Mouse (Mus musculus) midbrain, embryonic 16.5 days (tissue): Measurements from ENCODE around the gene Ttc38. TPM values are rescaled to one million over a fixed set of nuclear protein-coding genes. Genes with fewer than 3 reads are reported as not detected.

Experiments used
- ATAC-seq: fragments of 200-750 bp; cut with Nextera tagmentation; 2 replicates; pipeline ENCODE4 v1.8.0; 2017; ENCODE audit warnings: moderate TSS enrichment
- H3K27ac ChIP-seq: fragments of 300-500 bp; sonication (generic); 2 replicates; pipeline ENCODE4 v1.5.1; 2014; ENCODE audit warnings: mild to moderate bottlenecking, low read length, mixed read lengths
- H3K27me3 ChIP-seq: fragments of 300-500 bp; sonication (generic); 2 replicates; pipeline ENCODE4 v1.6.1; 2014; ENCODE audit warnings: low read depth, low read length, mixed read lengths; ENCODE audit not compliant: control insufficient read depth, insufficient read depth
- H3K36me3 ChIP-seq: fragments of 300-500 bp; sonication (generic); 2 replicates; pipeline ENCODE4 v1.6.1; 2014; ENCODE audit warnings: mild to moderate bottlenecking, low read length, moderate library complexity, mixed read lengths; ENCODE audit not compliant: control insufficient read depth, insufficient read depth
- H3K4me1 ChIP-seq: fragments of 300-500 bp; sonication (generic); 2 replicates; pipeline ENCODE4 v1.6.1; 2014; ENCODE audit warnings: mild to moderate bottlenecking, low read length, mixed read lengths; ENCODE audit not compliant: control insufficient read depth, insufficient read depth
- H3K4me2 ChIP-seq: fragments of 300-500 bp; sonication (generic); 2 replicates; pipeline ENCODE4 v1.6.1; 2014; ENCODE audit warnings: mild to moderate bottlenecking, low read length, mixed read lengths
- H3K4me3 ChIP-seq: fragments of 300-500 bp; sonication (generic); 2 replicates; pipeline ENCODE4 v1.5.1; 2014; ENCODE audit warnings: low read depth, mild to moderate bottlenecking, low read length, moderate library complexity, mixed read lengths
- H3K9ac ChIP-seq: fragments of 300-500 bp; sonication (generic); 2 replicates; pipeline ENCODE4 v1.6.1; 2014; ENCODE audit warnings: low read depth, low read length, mixed read lengths
- H3K9me3 ChIP-seq: fragments of 300-500 bp; sonication (generic); replicated peaks from 2 replicates; pipeline ENCODE4 v1.6.1; 2014; ENCODE audit warnings: mild to moderate bottlenecking, low read length, mixed read lengths; ENCODE audit not compliant: control insufficient read depth, poor library complexity, severe bottlenecking
- WGBS: fragments of 180-500 bp; shearing (Covaris S2); extraction: QIAGEN DNeasy Blood & Tissue Kit; methylation state at CpG from one replicate; pipeline ENCODE4 v1.1.7; 2014; 5-methylcytosine and 5-hydroxymethylcytosine counted together
- polyA plus RNA-seq: library from polyadenylated mRNA; unstranded; fragments of >200 nt; fragmentation: Nextera tagmentation; extraction: Ambion mirVana; gene quantifications from 2 replicates; pipeline ENCODE4 v1.2.1, GENCODE M21; 2015

Gene Ttc38
- polyA plus RNA-seq, 1 experiment from 2014 or later = 2.9 TPM

DNA sequence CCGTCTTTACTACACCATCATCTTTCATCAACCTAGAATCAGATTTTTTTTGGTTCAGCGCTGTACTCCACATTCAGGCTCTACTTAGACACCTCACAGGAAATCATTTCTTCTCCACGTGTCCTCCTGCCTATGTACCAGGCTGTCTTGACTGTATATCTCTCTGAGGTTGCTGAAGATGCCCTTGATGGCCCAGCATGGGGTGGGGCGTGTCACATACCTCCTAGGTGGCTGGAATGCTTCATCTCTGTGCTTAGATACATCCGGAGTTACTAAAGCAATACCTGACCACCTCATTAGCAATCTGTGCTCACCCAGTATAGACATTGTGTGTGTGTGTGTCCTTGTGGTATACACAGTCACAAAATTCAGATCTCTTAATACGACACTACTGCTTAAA is 36.6 kb upstream of the Ttc38 start:
- Histone ChIP-seq H3K4me3 (no peak overlapping the region), H3K27me3 (no peaks in the 10 kb centered on the region), H3K9me3 (no peaks in the 10 kb centered on the region), H3K4me1 (no peaks in the 10 kb centered on the region), H3K27ac (no peak overlapping the region), H3K4me2 (no peak overlapping the region), H3K36me3 (no peaks in the 10 kb centered on the region), H3K9ac (no peak overlapping the region)
- 78% methylated on average over 6 of the region's 6 CpGs for WGBS
- ATAC-seq = no peak

DNA sequence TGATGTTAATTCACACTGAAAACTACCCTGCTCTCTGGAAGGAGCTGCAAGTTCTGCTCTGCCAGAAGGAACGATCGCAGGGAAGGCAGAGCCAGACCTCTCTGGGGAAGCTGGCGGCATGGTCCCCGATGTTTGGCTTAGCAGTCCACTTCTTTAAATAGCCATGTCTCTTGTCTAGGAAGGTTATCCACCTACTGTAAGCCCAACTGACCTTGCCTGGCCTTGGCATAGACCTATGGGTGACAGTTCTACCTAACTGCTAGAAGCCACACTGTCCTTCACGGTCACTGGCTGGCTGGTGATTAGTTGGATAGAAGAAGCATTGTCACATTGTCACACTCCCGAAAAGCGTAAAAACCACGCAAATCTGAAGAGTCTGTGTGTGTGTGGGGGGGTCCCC is 33.4 kb upstream of the Ttc38 start:
- Histone ChIP-seq H3K9me3 (no peaks in the 10 kb centered on the region), H3K27me3 (no peaks in the 10 kb centered on the region), H3K9ac (no peak overlapping the region), H3K4me2 (no peak overlapping the region), H3K4me3 (no peak overlapping the region), H3K4me1 (no peaks in the 10 kb centered on the region), H3K36me3 (no peaks in the 10 kb centered on the region), H3K27ac (no peak overlapping the region)
- no peak for ATAC-seq
- WGBS = 94% methylated on average over 8 of the region's 8 CpGs

- no peaks in the 10 kb centered on the region for H3K9me3 ChIP-seq
- H3K27me3 ChIP-seq = no peaks in the 10 kb centered on the region
- H3K4me2 ChIP-seq = no peak overlapping the region
- ATAC-seq = no peak
- H3K9ac ChIP-seq = no peak overlapping the region
- 75% methylated on average over 2 of the region's 2 CpGs for WGBS
- H3K36me3 ChIP-seq = no peaks in the 10 kb centered on the region
- no peak overlapping the region for H3K27ac ChIP-seq
- no peak overlapping the region for H3K4me3 ChIP-seq
- H3K4me1 ChIP-seq = no peaks in the 10 kb centered on the region
These were observed 29.2 kb upstream of the Ttc38 start for GRCm38 (mm10) chr15:85802931-85803330.

DNA sequence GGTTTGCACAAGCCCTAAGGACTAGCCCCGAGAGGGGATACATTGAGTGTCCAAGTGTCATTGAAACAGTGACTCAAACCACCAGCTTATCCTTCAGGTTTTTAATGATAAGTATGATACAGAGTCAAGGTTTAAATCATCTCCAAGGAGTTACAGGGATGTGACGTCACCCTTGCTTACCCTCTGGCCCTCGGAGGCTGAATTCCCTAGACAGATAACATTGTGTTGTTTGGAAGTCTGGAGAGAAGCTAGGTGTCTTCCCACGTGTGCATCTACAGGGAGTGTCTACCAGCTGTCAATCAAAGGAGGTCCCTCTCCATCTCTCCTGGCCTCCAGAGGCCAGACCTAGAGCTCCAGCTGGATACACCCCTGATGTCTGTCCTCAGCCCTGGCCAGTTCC is 25.2 kb upstream of the Ttc38 start:
- H3K4me2 ChIP-seq = no peak overlapping the region
- H3K4me1 ChIP-seq = peaks cover 9% of the 10 kb centered on the region
- H3K27me3 ChIP-seq = no peaks in the 10 kb centered on the region
- no peaks in the 10 kb centered on the region for H3K9me3 ChIP-seq
- no peak overlapping the region for H3K9ac ChIP-seq
- no peaks in the 10 kb centered on the region for H3K36me3 ChIP-seq
- H3K27ac ChIP-seq = no peak overlapping the region
- 82% methylated on average over 4 of the region's 4 CpGs for WGBS
- ATAC-seq = no peak
- H3K4me3 ChIP-seq = no peak overlapping the region

GRCm38 (mm10) chr15:85807404-85807803 is 24.7 kb upstream of the Ttc38 start:
- Histone ChIP-seq H3K9ac (no peak overlapping the region), H3K9me3 (no peaks in the 10 kb centered on the region), H3K27ac (no peak overlapping the region), H3K4me2 (no peak overlapping the region), H3K36me3 (no peaks in the 10 kb centered on the region), H3K4me1 (peaks cover 9% of the 10 kb centered on the region), H3K27me3 (no peaks in the 10 kb centered on the region), H3K4me3 (no peak overlapping the region)
- WGBS = 78% methylated on average over 4 of the region's 4 CpGs
- no peak for ATAC-seq

DNA sequence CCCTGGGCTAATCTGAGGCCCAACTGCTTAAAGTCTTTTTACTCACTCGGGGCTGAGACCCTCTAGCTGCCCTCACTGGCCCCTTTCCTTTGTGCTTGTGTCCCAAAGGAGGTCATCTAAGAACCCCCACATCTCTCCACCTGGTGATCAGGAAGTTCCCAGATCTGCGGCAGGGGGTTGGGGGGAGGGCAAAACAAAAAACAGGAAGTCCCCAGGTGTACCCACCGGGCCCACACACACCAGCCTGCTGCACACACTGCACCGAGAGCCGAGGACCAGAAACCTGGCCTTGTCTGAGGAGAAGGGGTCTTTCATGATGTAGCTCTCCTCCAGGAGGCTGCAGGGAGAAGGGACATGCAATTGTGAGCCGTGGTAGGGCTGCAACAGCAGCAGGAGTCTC is 24.1 kb upstream of the Ttc38 start:
- Histone ChIP-seq H3K4me2 (no peak overlapping the region), H3K4me3 (no peak overlapping the region), H3K4me1 (peaks cover 9% of the 10 kb centered on the region), H3K36me3 (no peaks in the 10 kb centered on the region), H3K9me3 (no peaks in the 10 kb centered on the region), H3K27ac (no peak overlapping the region), H3K27me3 (no peaks in the 10 kb centered on the region), H3K9ac (no peak overlapping the region)
- no peak for ATAC-seq
- 78% methylated on average over 6 of the region's 6 CpGs for WGBS

DNA sequence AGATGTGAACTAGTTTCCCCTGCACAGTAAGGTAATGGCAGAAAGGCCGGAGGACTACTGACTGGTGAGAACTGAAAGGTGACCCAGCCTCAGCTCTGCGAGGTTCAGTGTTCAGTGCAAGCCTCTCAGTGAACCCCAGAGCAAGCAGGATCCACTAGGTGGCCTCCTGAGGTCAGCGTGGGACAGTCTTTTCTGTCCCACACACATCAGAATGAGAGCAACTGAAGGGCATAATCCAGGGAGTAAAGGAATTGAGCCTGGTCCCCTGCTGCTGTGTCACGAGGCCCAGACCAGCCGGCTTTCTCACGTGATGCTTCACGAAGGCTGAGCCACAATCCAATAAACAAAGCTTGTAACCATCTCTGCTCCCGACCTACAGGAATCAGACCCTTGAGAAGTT is 23.7 kb upstream of the Ttc38 start:
- no peak for ATAC-seq
- WGBS = 31% methylated on average over 8 of the region's 8 CpGs
- H3K4me1 ChIP-seq = peaks cover 9% of the 10 kb centered on the region

DNA sequence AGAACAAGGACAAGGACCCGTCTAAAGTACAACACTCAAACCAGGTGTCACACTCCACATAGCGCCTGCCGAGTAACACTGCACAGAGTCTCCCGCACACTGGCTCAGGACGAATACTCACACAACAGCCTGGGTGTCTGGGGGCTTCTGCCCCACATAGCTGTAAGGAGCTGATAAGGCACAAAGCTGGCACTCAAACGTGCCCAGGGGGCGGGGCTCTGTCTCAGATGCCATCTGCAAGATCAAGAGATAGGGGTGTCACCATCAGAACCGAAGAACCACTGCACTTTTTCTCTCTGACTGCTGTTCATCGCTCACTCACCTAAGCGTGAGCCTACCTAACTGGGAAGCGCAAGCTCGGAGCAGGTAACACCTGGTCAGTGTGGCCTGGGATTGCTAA is 23.0 kb upstream of the Ttc38 start:
- peaks cover 9% of the 10 kb centered on the region for H3K4me1 ChIP-seq
- no peaks in the 10 kb centered on the region for H3K36me3 ChIP-seq
- H3K27me3 ChIP-seq = no peaks in the 10 kb centered on the region
- no peak overlapping the region for H3K27ac ChIP-seq
- no peak for ATAC-seq
- no peak overlapping the region for H3K4me3 ChIP-seq
- H3K4me2 ChIP-seq = no peak overlapping the region
- WGBS = 89% methylated on average over 12 of the region's 12 CpGs
- no peaks in the 10 kb centered on the region for H3K9me3 ChIP-seq
- no peak overlapping the region for H3K9ac ChIP-seq

More for the DNA sequence above, 23.7 kb upstream of the Ttc38 start:
- Histone ChIP-seq H3K27ac (no peak overlapping the region), H3K36me3 (no peaks in the 10 kb centered on the region), H3K9me3 (no peaks in the 10 kb centered on the region), H3K9ac (no peak overlapping the region), H3K27me3 (no peaks in the 10 kb centered on the region), H3K4me3 (no peak overlapping the region), H3K4me2 (no peak overlapping the region)

GRCm38 (mm10) chr15:85810462-85810805 is 21.7 kb upstream of the Ttc38 start:
- 88% methylated on average over 5 of the region's 5 CpGs for WGBS
- Histone ChIP-seq H3K9ac (peak overlapping the region; percentile 86; the same call in 1 of the 2 replicates), H3K4me1 (peaks cover 9% of the 10 kb centered on the region), H3K9me3 (no peaks in the 10 kb centered on the region), H3K27me3 (no peaks in the 10 kb centered on the region), H3K27ac (no peak overlapping the region; the same call in 1 of the 2 replicates), H3K36me3 (no peaks in the 10 kb centered on the region), H3K4me2 (peak overlapping the region; percentile 88), H3K4me3 (peak overlapping the region; percentile 80)
- ATAC-seq = no peak
